Mouse (Mus musculus): ENCODE results near the gene Grk5. TPM values are rescaled to one million over a fixed set of nuclear protein-coding genes. Genes with fewer than 3 reads are reported as not detected.
"Not testable (repeated sequence)": the region's sequence is repeated elsewhere in the genome, so short reads cannot be mapped to it uniquely, and the experiment has no call there.

Grk5 gene
- polyA plus RNA-seq, 1 experiment from 2014 or later, result 3.3 TPM

DNA sequence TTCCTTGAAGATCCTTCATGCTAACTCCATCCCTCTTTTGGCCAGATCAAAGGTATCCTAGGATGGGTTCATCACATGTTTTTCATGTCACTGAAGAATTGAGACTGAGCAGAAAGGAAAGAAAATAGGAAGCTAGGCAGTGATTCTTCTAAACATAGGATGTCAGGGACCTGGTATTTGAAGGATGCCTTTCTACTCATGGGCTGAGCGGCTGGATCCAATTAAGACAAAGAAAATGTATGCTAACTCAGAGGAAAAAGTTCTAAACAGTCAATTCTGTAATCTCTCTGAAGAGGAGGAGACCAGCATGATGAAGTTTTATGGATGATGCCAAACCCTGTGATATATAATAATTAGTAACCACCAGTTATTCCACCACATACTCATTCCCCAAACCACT, 13.6 kb downstream of the Grk5 start:
- Histone ChIP-seq H3K9me3 (ENCODE audit: control insufficient read depth, low read length) (no peaks in the 10 kb centered on the region), H3K4me1 (ENCODE audit: control insufficient read depth, insufficient read depth, low read length) (no peaks in the 10 kb centered on the region), H3K27ac (ENCODE audit: low read depth, low read length) (no peak overlapping the region), H3K27me3 (ENCODE audit: control insufficient read depth, insufficient read depth, low read length) (no peaks in the 10 kb centered on the region), H3K4me3 (ENCODE audit: low read depth, low read length) (no peak overlapping the region), H3K9ac (replicated peaks; ENCODE audit: low read depth, low read length) (no peak overlapping the region), H3K36me3 (ENCODE audit: control insufficient read depth, insufficient read depth, low read length) (no peaks in the 10 kb centered on the region), H3K4me2 (ENCODE audit: low read depth, low read length) (no peak overlapping the region)
- 86% methylated on average over 1 of the region's 1 CpGs for WGBS
- no peak for ATAC-seq (ENCODE audit: low read depth)

DNA sequence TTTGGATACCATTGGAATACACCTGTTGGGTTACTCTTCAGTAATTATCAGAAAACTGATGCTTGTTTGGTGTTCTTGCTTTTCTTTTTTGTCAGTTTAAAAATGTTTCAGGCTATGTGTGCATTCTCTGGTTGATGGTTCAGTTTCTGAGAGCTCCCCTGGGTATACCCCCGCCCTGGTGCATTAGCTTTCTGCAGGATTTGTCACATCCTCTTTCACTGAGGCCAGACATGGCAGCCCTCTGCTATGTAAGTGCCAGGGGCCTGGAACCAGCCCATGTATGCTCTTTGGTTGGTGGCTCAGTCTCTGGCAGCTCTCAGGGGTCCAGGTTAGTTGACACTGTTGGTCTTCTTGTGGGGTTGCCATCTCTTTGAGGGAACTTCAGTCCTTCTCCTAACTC, 14.4 kb downstream of the Grk5 start:
- Histone ChIP-seq H3K4me1 (ENCODE audit: control insufficient read depth, insufficient read depth, low read length) (no peaks in the 10 kb centered on the region), H3K4me3 (ENCODE audit: low read depth, low read length) (no peak overlapping the region), H3K27me3 (ENCODE audit: control insufficient read depth, insufficient read depth, low read length) (no peaks in the 10 kb centered on the region), H3K36me3 (ENCODE audit: control insufficient read depth, insufficient read depth, low read length) (no peaks in the 10 kb centered on the region), H3K9ac (replicated peaks; ENCODE audit: low read depth, low read length) (no peak overlapping the region), H3K4me2 (ENCODE audit: low read depth, low read length) (no peak overlapping the region), H3K27ac (ENCODE audit: low read depth, low read length) (no peak overlapping the region), H3K9me3 (ENCODE audit: control insufficient read depth, low read length) (no peaks in the 10 kb centered on the region)
- WGBS, result 94% methylated on average over 1 of the region's 1 CpGs
- ATAC-seq (ENCODE audit: low read depth), result no peak

DNA sequence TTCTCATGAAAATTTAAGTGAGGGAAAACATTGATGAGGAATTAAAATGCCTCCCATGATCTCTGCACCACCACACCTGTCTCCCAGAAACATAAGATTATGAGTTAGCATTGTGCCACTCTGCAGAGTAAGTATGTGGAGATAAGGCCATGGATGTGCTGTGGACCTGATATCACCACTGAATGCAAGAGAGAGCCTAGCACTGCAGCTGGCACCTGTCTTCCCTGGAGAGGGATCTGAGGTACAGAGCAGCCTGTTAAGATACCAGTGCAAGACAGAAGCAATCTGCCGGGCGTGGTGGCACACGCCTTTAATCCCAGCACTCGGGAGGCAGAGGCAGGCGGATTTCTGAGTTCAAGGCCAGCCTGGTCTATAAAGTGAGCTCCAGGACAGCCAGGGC, 15.9 kb downstream of the Grk5 start:
- Histone ChIP-seq H3K4me3 (ENCODE audit: low read depth, low read length) (no peak overlapping the region), H3K36me3 (ENCODE audit: control insufficient read depth, insufficient read depth, low read length) (no peaks in the 10 kb centered on the region), H3K4me2 (ENCODE audit: low read depth, low read length) (no peak overlapping the region), H3K9me3 (ENCODE audit: control insufficient read depth, low read length) (no peaks in the 10 kb centered on the region), H3K4me1 (ENCODE audit: control insufficient read depth, insufficient read depth, low read length) (no peaks in the 10 kb centered on the region), H3K27me3 (ENCODE audit: control insufficient read depth, insufficient read depth, low read length) (no peaks in the 10 kb centered on the region), H3K9ac (replicated peaks; ENCODE audit: low read depth, low read length) (no peak overlapping the region), H3K27ac (ENCODE audit: low read depth, low read length) (no peak overlapping the region)
- ATAC-seq (ENCODE audit: low read depth), result no peak
- WGBS, result 95% methylated on average over 5 of the region's 5 CpGs

DNA sequence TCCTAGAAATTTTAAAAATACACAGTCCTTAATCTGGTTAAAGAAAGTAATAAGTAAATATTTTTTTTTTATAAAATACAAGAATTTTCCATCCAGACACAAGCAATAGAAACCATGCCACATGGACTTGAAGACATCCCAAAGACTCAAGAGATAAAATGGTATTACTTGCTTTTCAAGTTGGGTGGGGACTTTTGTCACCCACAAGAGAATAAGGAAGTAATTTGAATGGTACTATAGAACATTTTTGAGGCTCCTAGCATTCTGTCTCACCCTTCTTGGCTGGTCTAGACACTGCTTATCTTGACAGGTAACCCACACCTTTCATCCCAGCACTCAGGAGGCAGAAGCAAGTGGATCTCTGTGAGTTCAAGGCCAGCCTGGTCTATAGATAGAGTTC, 20.8 kb downstream of the Grk5 start:
- H3K4me3 ChIP-seq (ENCODE audit: low read depth, low read length), result no peak overlapping the region
- H3K4me2 ChIP-seq (ENCODE audit: low read depth, low read length), result no peak overlapping the region
- H3K9ac ChIP-seq (replicated peaks; ENCODE audit: low read depth, low read length), result no peak overlapping the region
- H3K36me3 ChIP-seq (ENCODE audit: control insufficient read depth, insufficient read depth, low read length), result no peaks in the 10 kb centered on the region
- H3K27ac ChIP-seq (ENCODE audit: low read depth, low read length), result no peak overlapping the region
- H3K27me3 ChIP-seq (ENCODE audit: control insufficient read depth, insufficient read depth, low read length), result no peaks in the 10 kb centered on the region
- H3K9me3 ChIP-seq (ENCODE audit: control insufficient read depth, low read length), result no peaks in the 10 kb centered on the region
- ATAC-seq (ENCODE audit: low read depth), result no peak
- H3K4me1 ChIP-seq (ENCODE audit: control insufficient read depth, insufficient read depth, low read length), result no peaks in the 10 kb centered on the region

DNA sequence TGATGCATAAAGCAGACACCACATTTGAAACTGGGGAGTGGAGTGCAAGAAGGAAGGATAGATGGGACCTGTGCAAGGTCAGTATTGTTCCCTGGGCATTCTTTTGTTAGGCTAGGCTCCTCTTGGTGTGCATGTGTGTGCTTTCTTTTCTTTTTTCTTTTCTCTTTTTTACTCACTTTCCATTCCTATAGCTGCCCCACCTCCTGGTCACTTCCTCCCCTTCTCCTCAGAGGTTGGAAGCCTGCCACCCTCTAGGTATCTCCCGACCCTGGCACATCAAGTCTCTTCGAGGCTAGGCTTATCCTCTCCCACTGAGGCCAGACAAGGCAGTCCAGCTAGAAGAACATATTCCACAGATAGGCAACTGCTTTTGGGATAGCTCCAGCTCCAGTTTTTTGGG, 22.1 kb downstream of the Grk5 start:
- Histone ChIP-seq H3K4me1 (ENCODE audit: control insufficient read depth, insufficient read depth, low read length) (no peaks in the 10 kb centered on the region), H3K9ac (replicated peaks; ENCODE audit: low read depth, low read length) (no peak overlapping the region), H3K27ac (ENCODE audit: low read depth, low read length) (no peak overlapping the region), H3K27me3 (ENCODE audit: control insufficient read depth, insufficient read depth, low read length) (no peaks in the 10 kb centered on the region), H3K9me3 (ENCODE audit: control insufficient read depth, low read length) (no peaks in the 10 kb centered on the region), H3K36me3 (ENCODE audit: control insufficient read depth, insufficient read depth, low read length) (no peaks in the 10 kb centered on the region), H3K4me3 (ENCODE audit: low read depth, low read length) (no peak overlapping the region), H3K4me2 (ENCODE audit: low read depth, low read length) (no peak overlapping the region)
- 76% methylated on average over 2 of the region's 2 CpGs for WGBS
- ATAC-seq (ENCODE audit: low read depth), result no peak

DNA sequence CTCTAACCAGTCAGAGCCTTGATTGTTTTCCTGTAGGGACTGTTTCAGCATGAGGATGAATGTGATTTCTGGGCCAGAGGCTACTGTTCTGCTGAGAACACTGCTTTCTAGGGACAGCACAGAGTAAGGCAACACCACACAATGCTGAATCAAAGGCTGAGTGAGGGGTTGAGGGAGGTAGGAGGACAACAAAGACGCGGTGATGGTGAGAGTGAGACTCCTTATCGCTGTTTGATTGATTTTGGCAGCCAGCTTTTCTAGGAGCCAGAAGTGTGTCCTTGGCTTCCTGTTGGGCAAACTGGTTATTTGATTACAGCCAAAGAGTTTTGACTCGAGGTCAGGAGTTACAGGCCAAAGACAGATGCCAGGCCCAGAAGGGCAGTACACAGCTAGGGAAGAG, 25.7 kb downstream of the Grk5 start:
- Histone ChIP-seq H3K9me3 (ENCODE audit: control insufficient read depth, low read length) (no peaks in the 10 kb centered on the region), H3K9ac (replicated peaks; ENCODE audit: low read depth, low read length) (no peak overlapping the region), H3K27me3 (ENCODE audit: control insufficient read depth, insufficient read depth, low read length) (no peaks in the 10 kb centered on the region), H3K36me3 (ENCODE audit: control insufficient read depth, insufficient read depth, low read length) (no peaks in the 10 kb centered on the region), H3K27ac (ENCODE audit: low read depth, low read length) (no peak overlapping the region), H3K4me1 (ENCODE audit: control insufficient read depth, insufficient read depth, low read length) (no peaks in the 10 kb centered on the region), H3K4me3 (ENCODE audit: low read depth, low read length) (no peak overlapping the region), H3K4me2 (ENCODE audit: low read depth, low read length) (no peak overlapping the region)
- no peak for ATAC-seq (ENCODE audit: low read depth)
- 75% methylated on average over 4 of the region's 4 CpGs for WGBS

DNA sequence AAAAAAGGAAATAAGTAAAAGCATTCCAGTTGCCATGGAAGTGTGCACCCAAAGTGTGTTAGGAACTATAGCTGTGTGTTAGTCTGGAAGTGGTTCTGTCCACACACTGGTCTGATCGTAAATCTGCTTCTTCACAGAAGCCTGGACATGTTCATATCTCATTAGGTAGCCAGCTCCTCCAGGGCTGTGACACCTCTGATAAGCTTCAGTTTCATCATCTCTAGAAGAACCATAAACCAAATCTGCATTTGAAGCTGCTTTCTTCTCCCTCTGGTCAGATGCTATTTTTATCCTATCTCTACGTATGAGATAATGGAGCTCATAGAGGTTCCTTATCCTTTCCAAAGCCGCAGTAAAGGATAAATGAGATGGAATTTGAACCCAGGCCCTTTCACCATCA, 26.3 kb downstream of the Grk5 start:
- no peak for ATAC-seq (ENCODE audit: low read depth)
- no peak overlapping the region for H3K9ac ChIP-seq (replicated peaks; ENCODE audit: low read depth, low read length)
- no peaks in the 10 kb centered on the region for H3K9me3 ChIP-seq (ENCODE audit: control insufficient read depth, low read length)
- H3K4me2 ChIP-seq (ENCODE audit: low read depth, low read length), result no peak overlapping the region
- no peak overlapping the region for H3K27ac ChIP-seq (ENCODE audit: low read depth, low read length)
- no peaks in the 10 kb centered on the region for H3K36me3 ChIP-seq (ENCODE audit: control insufficient read depth, insufficient read depth, low read length)
- no peak overlapping the region for H3K4me3 ChIP-seq (ENCODE audit: low read depth, low read length)
- H3K27me3 ChIP-seq (ENCODE audit: control insufficient read depth, insufficient read depth, low read length), result no peaks in the 10 kb centered on the region
- WGBS, result 86% methylated on average over 3 of the region's 3 CpGs
- no peaks in the 10 kb centered on the region for H3K4me1 ChIP-seq (ENCODE audit: control insufficient read depth, insufficient read depth, low read length)

DNA sequence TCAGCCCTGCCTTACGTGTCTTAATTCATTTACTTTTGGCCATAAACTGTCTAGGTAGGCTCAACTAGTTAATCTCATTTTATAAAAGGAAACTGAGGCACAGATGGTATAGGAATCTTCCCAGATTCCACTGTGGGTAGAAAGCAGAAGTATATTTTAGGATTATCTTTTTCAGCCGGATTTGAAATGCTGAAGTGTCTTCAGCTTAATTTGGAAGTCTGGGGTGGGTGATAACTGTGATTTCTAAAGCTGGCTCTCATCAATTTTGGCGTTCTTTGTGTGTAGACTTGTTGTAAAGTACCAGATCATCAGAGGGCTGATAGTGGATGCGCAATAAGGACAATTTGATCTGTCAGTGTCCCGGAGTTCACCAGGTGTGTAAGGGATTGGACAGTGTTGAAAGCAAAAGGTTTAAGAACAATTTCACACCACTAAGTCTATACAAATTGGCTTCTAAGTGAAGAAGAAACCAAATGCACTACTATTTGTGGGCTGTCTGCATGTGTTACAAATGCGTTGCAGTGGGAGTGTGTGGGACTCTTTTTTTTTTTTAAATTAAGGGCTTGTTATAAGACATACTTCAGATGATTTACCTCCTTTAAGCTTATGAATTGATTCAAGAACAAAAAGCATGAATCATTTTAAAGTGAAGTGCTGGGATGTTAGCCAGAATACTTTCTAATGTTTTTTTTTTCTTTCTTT, 27.5 kb downstream of the Grk5 start:
- Histone ChIP-seq H3K27ac (ENCODE audit: low read depth, low read length) (no peak overlapping the region), H3K36me3 (ENCODE audit: control insufficient read depth, insufficient read depth, low read length) (no peaks in the 10 kb centered on the region), H3K9me3 (ENCODE audit: control insufficient read depth, low read length) (no peaks in the 10 kb centered on the region), H3K4me1 (ENCODE audit: control insufficient read depth, insufficient read depth, low read length) (no peaks in the 10 kb centered on the region), H3K4me3 (ENCODE audit: low read depth, low read length) (no peak overlapping the region), H3K4me2 (ENCODE audit: low read depth, low read length) (no peak overlapping the region), H3K9ac (replicated peaks; ENCODE audit: low read depth, low read length) (no peak overlapping the region), H3K27me3 (ENCODE audit: control insufficient read depth, insufficient read depth, low read length) (no peaks in the 10 kb centered on the region)
- no peak for ATAC-seq (ENCODE audit: low read depth)
- WGBS, result 89% methylated on average over 6 of the region's 6 CpGs

DNA sequence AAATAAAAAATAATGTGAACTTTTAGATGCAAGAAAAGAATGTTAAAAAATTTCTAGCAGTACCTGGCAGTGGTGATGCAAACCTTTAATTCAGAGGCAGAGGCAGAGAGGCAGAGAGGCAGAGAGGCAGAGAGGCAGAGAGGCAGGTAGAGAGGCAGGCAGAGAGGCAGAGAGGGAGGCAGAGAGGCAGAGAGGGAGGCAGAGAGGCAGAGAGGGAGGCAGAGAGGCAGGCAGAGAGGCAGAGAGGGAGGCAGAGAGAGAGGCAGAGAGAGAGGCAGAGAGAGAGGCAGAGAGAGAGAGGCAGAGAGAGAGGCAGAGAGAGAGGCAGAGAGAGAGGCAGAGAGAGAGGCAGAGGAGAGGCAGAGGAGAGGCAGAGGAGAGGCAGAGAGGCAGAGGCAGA, 35.0 kb downstream of the Grk5 start:
- not testable (repeated sequence) for H3K9ac ChIP-seq (replicated peaks; ENCODE audit: low read depth, low read length); ATAC-seq (ENCODE audit: low read depth); H3K4me2 ChIP-seq (ENCODE audit: low read depth, low read length); H3K27me3 ChIP-seq (ENCODE audit: control insufficient read depth, insufficient read depth, low read length); H3K4me1 ChIP-seq (ENCODE audit: control insufficient read depth, insufficient read depth, low read length); H3K4me3 ChIP-seq (ENCODE audit: low read depth, low read length); H3K27ac ChIP-seq (ENCODE audit: low read depth, low read length); H3K36me3 ChIP-seq (ENCODE audit: control insufficient read depth, insufficient read depth, low read length); H3K9me3 ChIP-seq (ENCODE audit: control insufficient read depth, low read length)

DNA sequence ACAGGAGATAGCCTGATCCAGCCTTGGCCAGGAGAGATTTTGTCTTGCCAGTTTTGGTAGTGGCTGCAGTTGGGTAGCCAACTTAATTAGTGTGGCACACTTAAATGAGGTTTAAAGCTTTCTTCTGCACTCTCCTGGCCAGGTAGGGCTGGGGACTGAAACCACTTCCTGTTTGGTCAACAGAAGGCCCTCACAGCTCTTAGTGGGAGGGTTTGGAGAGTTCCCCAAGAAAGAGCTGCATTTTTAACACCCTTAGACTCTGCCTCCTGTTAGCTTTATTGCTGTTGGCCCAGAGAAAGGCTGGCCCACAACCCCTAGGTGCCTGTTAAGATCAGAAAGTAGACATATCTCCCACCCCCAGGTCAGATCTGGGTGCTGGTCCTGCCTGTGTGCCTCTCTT, 45.5 kb downstream of the Grk5 start:
- H3K36me3 ChIP-seq (ENCODE audit: control insufficient read depth, insufficient read depth, low read length), result no peaks in the 10 kb centered on the region
- H3K4me2 ChIP-seq (ENCODE audit: low read depth, low read length), result no peak overlapping the region
- ATAC-seq (ENCODE audit: low read depth), result no peak
- H3K4me3 ChIP-seq (ENCODE audit: low read depth, low read length), result no peak overlapping the region
- no peak overlapping the region for H3K9ac ChIP-seq (replicated peaks; ENCODE audit: low read depth, low read length)
- H3K27ac ChIP-seq (ENCODE audit: low read depth, low read length), result no peak overlapping the region
- no peaks in the 10 kb centered on the region for H3K27me3 ChIP-seq (ENCODE audit: control insufficient read depth, insufficient read depth, low read length)
- no peaks in the 10 kb centered on the region; the same call in 1 of the 2 replicates for H3K4me1 ChIP-seq (ENCODE audit: control insufficient read depth, insufficient read depth, low read length)
- H3K9me3 ChIP-seq (ENCODE audit: control insufficient read depth, low read length), result no peaks in the 10 kb centered on the region

Data from neural tube, embryonic 14.5 days (tissue).